Mouse (Mus musculus) thymus, postnatal 4 days (tissue): ENCODE measurements around the gene Trim42.

Experiments
- DNase-seq: peaks from one replicate; pipeline ENCODE4 v3.0.0; 2021

The Trim42 gene

GRCm38 (mm10) chr9:97369591-97369990, at the start of gene Trim42:
TSS of gene Trim42 (minus strand) at chr9:97369958.
- no peak for DNase-seq

- DNase-seq, result no peak
These were observed 45.3 kb upstream of the Trim42 start for GRCm38 (mm10) chr9:97414876-97415668.

GRCm38 (mm10) chr9:97408142-97408541, 38.4 kb upstream of the Trim42 start:
- DNase-seq, result no peak

GRCm38 (mm10) chr9:97356441-97356840, 13.3 kb downstream of the Trim42 start:
- no peak for DNase-seq

- no peak for DNase-seq
These were observed 24.9 kb downstream of the Trim42 start for GRCm38 (mm10) chr9:97344767-97345297.

GRCm38 (mm10) chr9:97341772-97342171, 28.0 kb downstream of the Trim42 start:
- DNase-seq, result no peak

GRCm38 (mm10) chr9:97322846-97323245, 46.9 kb downstream of the Trim42 start:
- DNase-seq, result no peak

- DNase-seq, result no peak
These were observed 47.6 kb downstream of the Trim42 start for GRCm38 (mm10) chr9:97322120-97322519.

GRCm38 (mm10) chr9:97315421-97316055, 54.2 kb downstream of the Trim42 start:
- DNase-seq, result peak; percentile 35

GRCm38 (mm10) chr9:97311614-97312013, 58.1 kb downstream of the Trim42 start:
- no peak for DNase-seq

GRCm38 (mm10) chr9:97309509-97310053, 60.2 kb downstream of the Trim42 start:
- no peak for DNase-seq

GRCm38 (mm10) chr9:97307705-97308485, 61.9 kb downstream of the Trim42 start:
- DNase-seq, result no peak
